Mouse (Mus musculus) granulocyte monocyte progenitor cell, adult 5-6 weeks (primary cell): ENCODE measurements at regions not wholly inside any gene's neighbourhood (a gene's known extent, or its start where the extent isn't known, plus 50 kb on each side); places are given as distances from the start of the nearest gene placed in this dataset.
A peak's percentile ranks its signal among the peaks of the same experiment; 100 is the strongest.

Source experiments
- ATAC-seq: replicated peaks from 2 replicates; pipeline ENCODE4 v1.8.0; 2016; ENCODE audit warnings: mild to moderate bottlenecking, moderate TSS enrichment, inconsistent platforms; ENCODE audit not compliant: poor library complexity, severe bottlenecking

GRCm38 (mm10) chr3:136611682-136612081, 58.2 kb upstream of the Ppp3ca start:
- ATAC-seq, result no peak

- ATAC-seq, result no peak
Measured at GRCm38 (mm10) chr3:136610556-136610924, 59.4 kb upstream of the Ppp3ca start.

GRCm38 (mm10) chr3:136609855-136610555, 59.9 kb upstream of the Ppp3ca start:
- no peak for ATAC-seq

- ATAC-seq, result no peak
Measured at GRCm38 (mm10) chr3:136601706-136602105, 68.2 kb upstream of the Ppp3ca start.

GRCm38 (mm10) chr3:136583937-136584336, 86.0 kb upstream of the Ppp3ca start:
- no peak for ATAC-seq

GRCm38 (mm10) chr3:136578016-136578415, 91.9 kb upstream of the Ppp3ca start:
- ATAC-seq, result no peak

- no peak for ATAC-seq
Measured at GRCm38 (mm10) chr3:136570517-136570916, 99.4 kb upstream of the Ppp3ca start.

GRCm38 (mm10) chr3:136556488-136556887, 113.4 kb upstream of the Ppp3ca start:
- ATAC-seq, result peak; percentile 46; the same call in 1 of the 2 replicates

- no peak for ATAC-seq
Measured at GRCm38 (mm10) chr3:136549471-136549870, 120.5 kb upstream of the Ppp3ca start.

GRCm38 (mm10) chr3:136531604-136532003, 138.3 kb upstream of the Ppp3ca start:
- ATAC-seq, result no peak

- ATAC-seq, result no peak
Measured at GRCm38 (mm10) chr3:136508575-136508974, 161.3 kb upstream of the Ppp3ca start.

- ATAC-seq, result no peak
Measured at GRCm38 (mm10) chr3:136507070-136507469, 162.9 kb upstream of the Ppp3ca start.

GRCm38 (mm10) chr3:136494831-136495230, 169.0 kb upstream of the Bank1 start:
- ATAC-seq, result no peak

GRCm38 (mm10) chr3:136491683-136492082, 165.8 kb upstream of the Bank1 start:
- ATAC-seq, result no peak

- ATAC-seq, result no peak
Measured at GRCm38 (mm10) chr3:136471693-136472092, 145.8 kb upstream of the Bank1 start.

- no peak for ATAC-seq
Measured at GRCm38 (mm10) chr3:136462747-136463146, 136.9 kb upstream of the Bank1 start.

- ATAC-seq, result no peak
Measured at GRCm38 (mm10) chr3:136456471-136457117, 130.7 kb upstream of the Bank1 start.

GRCm38 (mm10) chr3:136455651-136456470, 130.0 kb upstream of the Bank1 start:
- ATAC-seq, result no peak

- ATAC-seq, result no peak
Measured at GRCm38 (mm10) chr3:136454967-136455366, 129.1 kb upstream of the Bank1 start.

- ATAC-seq, result no peak
Measured at GRCm38 (mm10) chr3:136450986-136451774, 125.3 kb upstream of the Bank1 start.
